Mouse (Mus musculus) bone marrow macrophage, adult 2 months (primary cell): ENCODE data around the gene Txn2. TPM values are rescaled to one million over a fixed set of nuclear protein-coding genes. Genes with fewer than 3 reads are reported as not detected.

Experiments used
- H3K27ac ChIP-seq: 2 replicates; pipeline ENCODE4 v1.5.1; 2012; ENCODE audit warnings: low read depth, low read length; ENCODE audit not compliant: insufficient read depth
- H3K4me1 ChIP-seq: 2 replicates; pipeline ENCODE4 v1.6.1; 2012; ENCODE audit warnings: low read length; ENCODE audit not compliant: control insufficient read depth, insufficient read depth
- H3K4me3 ChIP-seq: 2 replicates; pipeline ENCODE4 v1.5.1; 2012; ENCODE audit warnings: mild to moderate bottlenecking, low read length, moderate library complexity; ENCODE audit not compliant: insufficient read depth
- CTCF ChIP-seq: IDR thresholded peaks from 2 replicates; pipeline ENCODE4 v1.5.1; 2012; ENCODE audit warnings: low read depth, mild to moderate bottlenecking, low read length, moderate library complexity
- POLR2A ChIP-seq: IDR thresholded peaks from 2 replicates; pipeline ENCODE4 v1.6.1; 2012; ENCODE audit warnings: mild to moderate bottlenecking, low read depth, low read length, borderline replicate concordance
- polyA plus RNA-seq: library from polyadenylated mRNA; stranded (reverse); fragments of >200 nt; gene quantifications from 2 replicates; pipeline ENCODE4 v1.2.4, GENCODE M21; 2012; ENCODE audit not compliant: missing spikeins, insufficient read depth, insufficient read length

The Txn2 gene
- polyA plus RNA-seq, 1 experiment: 141 TPM

DNA sequence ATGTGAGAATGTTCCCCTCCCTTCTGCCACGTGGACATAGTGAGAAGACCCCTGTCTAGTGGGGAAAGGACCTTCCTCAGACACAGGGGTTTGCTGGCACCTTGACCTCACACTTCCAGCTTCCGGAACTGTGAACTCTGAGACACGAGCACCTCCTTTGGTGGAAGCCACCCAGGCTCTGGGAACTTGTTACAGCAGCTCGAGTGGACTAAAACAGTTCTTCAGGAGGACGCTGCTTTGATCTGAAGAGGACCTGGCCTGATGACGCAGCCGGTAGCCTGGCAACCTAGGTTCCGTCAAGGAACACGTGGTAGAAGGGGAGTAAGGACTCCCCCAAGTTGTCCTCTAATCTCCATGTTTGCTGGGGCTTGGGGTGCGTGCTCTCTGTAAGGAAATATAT is 36.4 kb downstream of the Txn2 start:
- Histone ChIP-seq H3K4me1 (peaks cover 17% of the 10 kb centered on the region), H3K4me3 (no peak overlapping the region), H3K27ac (no peak overlapping the region)
- TF ChIP-seq POLR2A (no peak), CTCF (no peak)

DNA sequence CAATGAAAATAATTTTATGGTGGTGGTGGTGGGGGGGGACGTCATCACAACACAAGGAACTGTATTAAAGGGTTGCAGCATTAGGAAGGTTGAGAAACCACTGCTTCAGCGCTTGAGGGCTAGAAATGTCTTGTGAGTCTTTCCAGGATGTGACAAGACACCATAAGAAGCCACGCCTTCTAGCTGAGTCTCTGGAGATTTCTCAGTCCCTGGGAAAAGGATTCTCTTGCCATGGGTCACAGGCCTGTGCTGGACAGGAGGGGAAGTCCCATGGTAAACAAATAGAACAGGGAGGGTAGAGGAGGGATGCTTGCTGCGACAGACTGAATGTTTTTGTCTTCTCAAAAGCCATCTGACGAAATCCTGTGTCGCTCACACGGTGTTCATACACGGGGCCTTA is 37.0 kb downstream of the Txn2 start:
- no peak overlapping the region for H3K4me3 ChIP-seq
- TF ChIP-seq POLR2A (no peak), CTCF (no peak)
- H3K4me1 ChIP-seq: peaks cover 17% of the 10 kb centered on the region
- H3K27ac ChIP-seq: no peak overlapping the region

- H3K27ac ChIP-seq: no peak overlapping the region
- peaks cover 21% of the 10 kb centered on the region for H3K4me1 ChIP-seq
- TF ChIP-seq CTCF: no peak
These were observed 38.9 kb downstream of the Txn2 start for GRCm38 (mm10) chr15:77889761-77890422.

DNA sequence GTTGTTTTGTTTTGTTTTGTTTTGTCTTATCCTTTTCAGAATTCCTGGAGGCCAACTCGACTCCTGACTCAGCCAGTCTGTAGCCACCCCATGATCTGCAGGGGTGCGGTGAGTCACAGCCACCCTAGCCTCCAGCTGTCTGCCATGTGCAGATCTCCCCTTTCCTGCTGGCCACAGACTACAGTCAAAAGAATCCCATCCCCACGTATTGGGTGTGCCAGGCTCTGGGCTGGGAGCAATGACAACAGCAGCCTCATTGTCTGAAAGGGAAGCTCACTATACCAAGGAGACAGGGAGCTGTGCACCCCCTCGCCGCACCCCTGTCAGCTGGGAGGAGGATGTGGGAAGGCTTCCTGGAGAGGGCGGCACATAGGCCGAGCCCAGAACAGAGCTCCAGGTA is 40.5 kb downstream of the Txn2 start:
- no peak for TF ChIP-seq CTCF
- TF ChIP-seq POLR2A: no peak
- Histone ChIP-seq H3K27ac (no peak overlapping the region), H3K4me3 (no peak overlapping the region), H3K4me1 (peaks cover 21% of the 10 kb centered on the region)

More at GRCm38 (mm10) chr15:77889761-77890422, 38.9 kb downstream of the Txn2 start:
- no peak overlapping the region for H3K4me3 ChIP-seq

GRCm38 (mm10) chr15:77887093-77887488 is 41.7 kb downstream of the Txn2 start:
- peaks cover 21% of the 10 kb centered on the region for H3K4me1 ChIP-seq

DNA sequence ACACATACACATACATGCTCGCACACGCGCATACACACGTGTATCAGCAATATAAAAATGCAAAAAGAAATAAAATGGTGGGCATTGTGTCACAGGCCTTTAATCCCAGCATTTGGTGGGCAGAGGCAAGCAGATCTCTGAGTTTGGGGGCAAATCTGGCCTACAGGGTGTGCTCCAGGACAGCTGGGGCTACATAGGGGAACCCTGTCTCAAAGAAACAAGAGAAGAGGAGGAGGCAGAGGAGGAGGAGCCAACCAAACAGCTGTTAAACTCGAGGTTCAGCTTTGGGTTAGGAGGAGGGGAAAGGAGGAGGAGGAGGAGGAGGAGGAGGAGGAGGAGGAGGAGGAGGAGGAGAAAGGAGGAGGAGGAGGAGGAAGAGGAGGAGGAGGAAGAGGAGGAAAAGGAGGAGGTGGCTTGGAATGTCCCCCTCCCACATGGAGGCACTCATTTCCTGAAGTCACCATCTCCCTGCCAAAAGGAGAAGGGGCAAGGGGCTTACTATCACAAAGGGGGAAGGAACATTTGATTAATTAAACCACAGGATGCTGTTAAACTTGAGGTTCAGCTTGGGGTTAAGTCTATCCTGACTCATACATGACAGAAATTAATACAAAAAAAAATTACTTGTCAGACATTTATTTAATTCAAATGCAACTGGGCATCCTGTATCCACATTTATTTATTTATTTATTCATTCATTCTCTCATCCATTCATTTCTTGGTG is 42.3 kb downstream of the Txn2 start:
- Histone ChIP-seq H3K4me3 (no peak overlapping the region), H3K4me1 (peaks cover 20% of the 10 kb centered on the region), H3K27ac (no peak overlapping the region)
- no peak for TF ChIP-seq CTCF
- TF ChIP-seq POLR2A: no peak

More at GRCm38 (mm10) chr15:77887093-77887488, 41.7 kb downstream of the Txn2 start:
- H3K27ac ChIP-seq: no peak overlapping the region
- H3K4me3 ChIP-seq: no peak overlapping the region
- TF ChIP-seq POLR2A: no peak
- no peak for TF ChIP-seq CTCF

DNA sequence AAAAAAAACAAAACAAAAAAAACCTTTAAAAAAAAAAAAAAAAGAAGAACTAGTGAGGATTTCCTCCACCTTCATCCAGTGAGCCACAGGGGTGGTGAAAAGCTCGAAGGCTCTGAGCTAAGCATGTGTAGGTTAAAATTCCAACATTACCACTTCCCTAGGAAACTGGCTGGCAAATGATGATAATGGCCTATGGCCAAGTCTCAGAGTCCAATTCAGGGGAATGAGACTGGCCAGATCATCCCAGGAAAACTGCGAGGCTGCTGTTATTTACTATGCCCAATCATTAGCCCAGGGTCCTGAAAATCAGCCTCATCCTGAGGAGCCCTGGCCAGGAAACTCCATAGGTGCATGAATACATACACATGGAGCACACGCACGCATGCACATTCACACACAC is 42.9 kb downstream of the Txn2 start:
- peaks cover 19% of the 10 kb centered on the region for H3K4me1 ChIP-seq
- H3K27ac ChIP-seq: no peak overlapping the region

DNA sequence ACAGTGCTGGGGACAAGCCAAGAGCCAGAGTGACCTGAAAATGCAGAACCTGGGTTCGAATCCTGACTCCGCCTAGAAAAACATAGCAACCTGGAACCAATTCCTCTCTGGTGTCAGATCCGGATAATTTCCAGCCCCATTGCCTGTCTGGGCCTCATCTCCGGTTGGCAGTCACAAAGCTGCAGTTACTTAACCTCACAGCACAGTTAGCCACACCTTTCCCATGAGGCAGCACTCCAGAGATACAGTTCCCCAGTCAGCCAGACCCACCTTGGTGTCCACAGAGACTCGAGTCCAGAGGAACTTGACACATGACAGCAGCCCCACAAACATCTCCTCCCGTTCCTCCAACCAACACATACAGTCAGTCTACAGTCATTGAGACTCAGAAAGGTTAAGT is 43.6 kb downstream of the Txn2 start:
- Histone ChIP-seq H3K27ac (no peak overlapping the region), H3K4me3 (no peak overlapping the region), H3K4me1 (peaks cover 19% of the 10 kb centered on the region)
- no peak for TF ChIP-seq POLR2A
- no peak for TF ChIP-seq CTCF

More for the DNA sequence above, 42.9 kb downstream of the Txn2 start:
- TF ChIP-seq POLR2A (no peak), CTCF (no peak)
- no peak overlapping the region for H3K4me3 ChIP-seq

DNA sequence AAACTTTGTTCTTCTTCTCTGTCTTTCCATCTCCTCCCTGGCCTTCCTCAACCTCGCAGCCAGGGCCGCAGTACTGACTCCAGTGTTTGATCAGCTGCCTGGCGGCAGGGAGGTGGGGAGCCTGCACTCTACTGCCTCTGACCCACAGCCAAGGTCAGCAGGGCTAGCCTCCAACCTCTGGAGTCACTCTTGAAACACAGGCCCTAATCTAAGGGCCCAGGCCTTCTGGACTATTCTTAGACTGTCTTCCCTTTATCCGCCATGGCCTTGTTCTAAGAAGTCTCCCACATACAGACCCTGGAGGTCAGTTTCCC is 45.2 kb downstream of the Txn2 start:
- Histone ChIP-seq H3K4me3 (no peak overlapping the region), H3K27ac (no peak overlapping the region), H3K4me1 (peaks cover 17% of the 10 kb centered on the region)
- TF ChIP-seq POLR2A: no peak
- no peak for TF ChIP-seq CTCF
